Mouse (Mus musculus): ENCODE results near the gene Lonp2. TPM values are rescaled to one million over a fixed set of nuclear protein-coding genes. Genes with fewer than 3 reads are reported as not detected.

The Lonp2 gene
- total RNA-seq, 1 experiment from 2014 or later = 59.2 TPM

DNA sequence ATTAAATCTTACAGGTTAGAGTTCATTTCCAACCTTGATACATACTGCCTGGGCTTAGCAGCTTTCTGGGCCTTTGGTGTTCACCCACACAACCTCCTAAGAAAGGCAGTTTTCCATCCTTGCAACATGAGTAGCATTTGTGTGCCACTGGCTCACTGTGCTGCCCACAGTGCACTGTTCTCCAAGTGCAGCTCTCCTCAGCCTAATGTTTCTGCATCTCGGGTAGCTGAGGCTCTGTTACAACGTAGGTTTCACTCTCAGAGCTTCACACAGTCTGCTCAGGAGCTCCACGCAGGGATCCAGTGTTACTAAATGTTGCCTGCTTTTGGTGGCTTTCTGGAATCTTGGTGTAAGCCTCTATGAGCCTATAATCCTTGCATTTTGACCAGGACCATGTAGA, 81.5 kb downstream of the Lonp2 start:
- ATAC-seq (replicated peaks; ENCODE audit: low read depth, poor library complexity, severe bottlenecking) = no peak

- no peak for ATAC-seq (replicated peaks; ENCODE audit: low read depth, poor library complexity, severe bottlenecking)
Observed at GRCm38 (mm10) chr8:86706756-86707155, 82.9 kb downstream of the Lonp2 start.

DNA sequence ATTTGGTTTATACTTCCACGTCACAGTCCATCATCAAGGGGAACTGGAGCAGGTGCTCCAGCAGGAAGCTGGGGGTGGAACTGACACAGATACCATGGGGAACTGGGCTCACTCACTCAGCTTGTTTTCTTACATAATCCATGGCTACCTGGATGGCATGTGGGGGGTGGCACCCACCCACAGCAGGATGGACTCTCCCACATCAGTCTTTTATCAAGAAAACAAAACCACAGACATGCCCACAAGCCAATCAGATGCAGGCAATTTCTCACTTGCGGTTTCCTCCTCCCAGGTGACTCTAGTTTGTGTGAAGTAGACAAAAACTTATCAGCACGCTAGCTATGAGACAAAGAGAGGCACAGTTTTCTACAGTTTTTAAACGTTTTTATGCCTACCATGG, 84.0 kb downstream of the Lonp2 start:
- ATAC-seq (replicated peaks; ENCODE audit: low read depth, poor library complexity, severe bottlenecking) = peak; percentile 88

- ATAC-seq (replicated peaks; ENCODE audit: low read depth, poor library complexity, severe bottlenecking) = no peak
Observed at GRCm38 (mm10) chr8:86712594-86712993, 88.8 kb downstream of the Lonp2 start.

GRCm38 (mm10) chr8:86713407-86714188, 89.8 kb downstream of the Lonp2 start:
- ATAC-seq (replicated peaks; ENCODE audit: low read depth, poor library complexity, severe bottlenecking) = no peak

GRCm38 (mm10) chr8:86718332-86718994, 94.6 kb downstream of the Lonp2 start:
- no peak for ATAC-seq (replicated peaks; ENCODE audit: low read depth, poor library complexity, severe bottlenecking)

DNA sequence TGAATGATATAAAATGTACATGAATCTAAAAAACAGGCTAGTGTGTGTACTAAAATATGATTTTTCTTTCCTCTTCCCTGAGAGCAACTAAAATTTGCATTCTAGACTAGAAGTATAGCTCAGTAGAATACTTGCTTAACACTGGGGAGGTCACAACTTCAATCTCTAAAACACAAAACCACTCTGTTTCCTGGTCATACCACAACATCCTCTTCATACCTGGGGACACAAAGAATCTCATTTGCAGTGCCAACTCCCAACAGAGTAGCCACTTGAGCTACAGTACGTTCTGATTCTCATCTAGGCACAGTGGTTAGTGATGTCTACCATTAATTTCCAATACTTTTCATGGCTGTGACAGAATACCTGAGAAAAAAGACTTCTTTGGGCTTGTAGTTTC, 95.5 kb downstream of the Lonp2 start:
- ATAC-seq (replicated peaks; ENCODE audit: low read depth, poor library complexity, severe bottlenecking) = no peak

DNA sequence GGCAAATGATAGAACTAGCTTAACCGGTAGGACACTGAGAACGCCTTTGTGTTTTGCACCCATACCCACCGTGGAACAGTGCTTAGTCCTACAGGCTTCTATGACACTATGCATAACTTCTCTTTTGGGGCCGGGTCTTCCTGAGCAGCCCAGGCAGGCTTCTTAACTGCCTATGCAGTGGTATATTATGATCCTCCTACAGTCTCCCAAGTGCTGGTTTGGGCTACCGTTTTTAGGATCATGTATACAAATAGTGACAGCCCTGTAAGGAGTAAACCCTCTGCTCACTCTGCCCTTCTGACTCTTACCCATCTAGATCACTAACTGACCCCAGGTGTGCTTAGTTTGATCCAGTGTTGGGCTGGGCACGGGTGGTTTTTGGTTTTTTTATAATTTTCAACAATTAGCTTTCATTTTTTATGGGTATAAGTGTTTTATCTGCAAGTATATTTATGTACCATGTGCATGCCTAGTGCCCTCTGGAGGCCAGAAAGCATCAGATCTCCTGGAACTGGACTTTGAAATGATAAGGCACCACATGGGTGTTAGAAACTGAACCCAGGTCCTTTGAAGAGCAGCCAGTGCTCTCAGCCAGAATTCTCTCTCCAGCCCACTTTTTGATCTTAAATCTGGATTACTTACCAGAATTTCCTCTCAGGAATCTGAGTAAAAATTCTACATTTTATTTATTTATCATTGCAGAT, 97.1 kb downstream of the Lonp2 start:
- ATAC-seq (replicated peaks; ENCODE audit: low read depth, poor library complexity, severe bottlenecking) = peak; percentile 58; the same call in 1 of the 2 replicates

DNA sequence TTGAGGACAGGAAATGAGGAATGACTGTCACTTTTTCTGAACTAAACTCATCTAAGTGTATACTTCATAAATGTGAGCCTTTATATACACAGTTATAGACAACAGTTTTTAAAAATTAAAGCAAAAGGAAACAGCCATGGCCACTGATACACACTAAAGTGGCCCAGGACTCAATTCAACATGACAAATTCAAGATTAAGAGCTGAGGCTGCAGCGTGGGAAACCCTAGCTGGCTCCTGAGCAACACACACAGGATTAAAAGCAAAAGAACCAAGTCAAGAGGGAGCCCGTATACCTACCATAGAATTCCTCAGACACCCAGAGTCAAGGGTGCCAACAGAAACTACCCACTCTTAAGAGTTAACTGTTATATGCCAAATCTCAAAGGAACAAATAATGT, 97.6 kb downstream of the Lonp2 start:
- no peak for ATAC-seq (replicated peaks; ENCODE audit: low read depth, poor library complexity, severe bottlenecking)

GRCm38 (mm10) chr8:86726959-86727358, 103.1 kb downstream of the Lonp2 start:
- ATAC-seq (replicated peaks; ENCODE audit: low read depth, poor library complexity, severe bottlenecking) = no peak

GRCm38 (mm10) chr8:86728224-86728950, 104.5 kb downstream of the Lonp2 start:
- no peak for ATAC-seq (replicated peaks; ENCODE audit: low read depth, poor library complexity, severe bottlenecking)

DNA sequence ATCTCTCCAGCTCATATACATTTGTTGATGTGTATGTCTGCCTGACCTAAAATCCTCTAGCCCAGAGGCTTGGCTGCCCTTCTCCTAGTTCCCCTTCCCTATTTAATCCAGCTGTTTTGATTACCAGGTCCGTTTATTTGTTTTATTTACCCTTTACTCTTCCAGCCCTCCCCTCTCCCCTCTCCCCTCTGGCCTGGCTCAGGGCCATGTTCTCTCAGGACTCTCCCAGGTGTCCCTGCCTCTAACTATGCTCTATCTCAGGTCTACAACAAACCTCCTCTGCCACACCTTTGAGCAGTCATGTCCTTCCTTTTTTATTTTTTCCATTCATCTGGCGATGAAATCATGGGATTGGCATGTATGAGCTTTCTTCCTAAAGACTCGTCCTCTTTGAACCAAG, 106.5 kb downstream of the Lonp2 start:
- no peak for ATAC-seq (replicated peaks; ENCODE audit: low read depth, poor library complexity, severe bottlenecking)

DNA sequence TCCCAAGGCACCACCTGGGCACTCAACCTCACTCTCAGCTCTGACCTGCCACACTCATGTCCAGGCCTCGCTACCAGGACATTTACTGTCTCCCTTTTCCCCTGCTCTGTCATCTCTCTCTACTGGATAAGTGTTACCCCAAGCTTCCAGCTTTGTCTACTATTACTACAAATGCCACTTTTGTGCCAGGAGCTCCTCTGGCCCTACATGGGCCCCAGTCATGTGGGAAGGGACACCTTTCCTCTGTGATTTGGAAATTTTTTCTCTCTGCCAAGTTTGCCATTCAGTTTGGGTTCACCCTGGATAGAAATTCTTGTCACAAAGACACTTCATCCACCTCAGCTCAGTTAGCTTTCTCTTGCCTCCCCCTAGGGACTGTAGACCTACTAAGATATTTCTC, 107.0 kb downstream of the Lonp2 start:
- no peak for ATAC-seq (replicated peaks; ENCODE audit: low read depth, poor library complexity, severe bottlenecking)

- no peak for ATAC-seq (replicated peaks; ENCODE audit: low read depth, poor library complexity, severe bottlenecking)
Observed at GRCm38 (mm10) chr8:86734171-86734570, 110.3 kb downstream of the Lonp2 start.

- ATAC-seq (replicated peaks; ENCODE audit: low read depth, poor library complexity, severe bottlenecking) = peak; percentile 57; the same call in 1 of the 2 replicates
Observed at GRCm38 (mm10) chr8:86734954-86735353, 111.1 kb downstream of the Lonp2 start.

DNA sequence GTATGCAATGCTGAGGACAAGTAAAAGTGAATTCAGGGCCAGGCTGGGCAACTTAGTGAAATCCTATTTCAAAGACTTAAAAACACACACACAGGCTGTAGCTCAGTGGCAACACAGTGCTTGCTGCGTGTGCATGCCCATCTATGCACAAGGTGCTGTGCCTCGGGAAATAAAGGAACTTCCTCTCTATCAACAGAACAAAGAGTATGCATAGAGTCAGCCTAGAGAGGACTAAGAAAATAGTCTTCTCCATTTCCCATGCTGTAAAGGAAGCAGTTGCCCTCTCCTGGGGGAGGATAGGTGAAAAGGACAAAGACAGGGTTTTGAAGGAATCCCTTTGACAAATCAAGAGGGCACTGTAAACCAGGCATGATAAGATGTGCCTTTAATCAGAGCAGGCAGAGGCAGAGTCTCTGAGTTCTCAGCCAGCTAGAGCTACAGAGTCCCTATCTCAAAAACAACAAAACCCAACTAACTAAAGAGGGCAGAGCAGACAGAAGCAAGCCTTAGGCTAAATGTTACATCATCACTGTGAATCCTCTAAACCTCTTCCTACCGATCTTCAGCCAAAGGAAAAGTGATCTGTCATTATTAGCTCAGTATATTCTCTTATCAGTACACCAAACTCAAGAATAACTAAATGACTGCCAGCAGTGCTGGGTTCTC, 111.7 kb downstream of the Lonp2 start:
- ATAC-seq (replicated peaks; ENCODE audit: low read depth, poor library complexity, severe bottlenecking) = peak; percentile 70

DNA sequence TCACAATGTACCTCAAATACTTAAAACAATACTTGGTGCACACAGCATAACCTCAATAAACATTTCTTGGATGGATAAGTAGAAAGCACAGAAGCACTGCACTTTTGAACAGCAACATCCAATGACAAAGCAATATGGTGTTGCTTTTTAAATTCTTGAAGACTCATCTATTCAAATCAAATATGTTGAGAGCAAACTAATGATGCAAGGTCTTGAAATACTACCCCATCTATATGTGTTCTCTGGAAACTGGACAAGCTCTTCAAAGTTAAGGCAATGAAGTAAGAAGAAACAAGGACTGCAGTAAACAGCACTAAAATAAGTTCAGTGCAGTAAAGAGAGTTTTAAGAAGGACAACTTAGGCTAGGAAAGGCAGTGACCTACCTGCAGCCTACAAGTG, 117.1 kb downstream of the Lonp2 start:
- ATAC-seq (replicated peaks; ENCODE audit: low read depth, poor library complexity, severe bottlenecking) = no peak

DNA sequence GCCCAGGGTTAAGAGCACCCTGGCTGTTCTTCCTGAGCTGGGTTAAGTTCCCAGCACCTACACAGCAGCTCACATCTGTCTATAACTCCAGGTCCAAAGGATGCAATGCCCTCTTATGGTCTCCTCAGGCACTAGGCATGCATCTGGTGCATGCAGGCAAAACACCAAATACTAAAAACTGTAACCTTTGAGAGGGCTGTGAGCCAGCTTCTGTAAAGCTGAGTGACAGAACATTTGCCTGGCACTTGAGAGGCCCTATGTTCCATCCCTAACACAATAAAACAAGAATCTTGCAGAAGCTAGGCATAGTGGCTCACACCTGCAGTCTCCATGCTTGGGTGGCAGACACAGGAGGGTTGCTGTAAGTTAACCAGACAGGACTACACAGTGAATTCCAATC, 117.8 kb downstream of the Lonp2 start:
- no peak for ATAC-seq (replicated peaks; ENCODE audit: low read depth, poor library complexity, severe bottlenecking)

DNA sequence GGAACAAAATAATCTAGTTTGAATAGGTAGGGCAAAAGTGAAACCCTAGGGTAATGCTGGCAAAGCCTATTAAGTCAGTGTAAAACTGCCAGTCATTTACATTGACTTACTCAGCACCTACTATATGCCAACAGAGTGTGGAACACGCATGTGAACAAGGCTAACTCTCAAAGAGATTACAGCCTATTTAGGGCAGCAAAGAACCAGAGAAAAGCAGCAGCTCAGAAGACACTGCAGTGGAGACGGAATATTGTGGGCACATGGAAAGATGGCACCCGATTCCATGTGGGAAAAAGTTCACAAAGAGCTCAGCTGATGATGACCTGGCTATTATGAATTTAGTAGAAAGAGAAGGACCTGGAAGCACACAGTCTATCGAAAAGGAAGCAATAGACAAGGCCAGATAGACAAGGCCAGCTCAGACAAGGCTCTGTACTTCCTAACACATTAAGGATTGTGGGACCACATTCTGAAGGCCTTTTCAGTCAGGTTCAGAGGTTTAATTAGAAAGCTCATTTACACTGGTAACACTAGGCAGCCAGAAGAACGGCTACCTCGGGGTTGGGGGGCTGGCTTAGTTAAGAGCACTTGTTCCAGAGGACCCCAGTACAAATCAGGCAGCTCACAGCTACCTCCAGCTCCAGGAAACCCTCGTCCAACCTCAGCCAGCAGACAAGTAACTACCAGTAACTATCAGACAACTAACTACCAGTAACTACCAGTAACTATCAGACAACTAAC, 118.9 kb downstream of the Lonp2 start:
- ATAC-seq (replicated peaks; ENCODE audit: low read depth, poor library complexity, severe bottlenecking) = no peak
